Mouse (Mus musculus) lung, postnatal 25 days (tissue): ENCODE measurements around the gene Haus8.
"Not testable (repeated sequence)": the region's sequence is repeated elsewhere in the genome, so short reads cannot be mapped to it uniquely, and the experiment has no call there.

ENCODE experiments used
- DNase-seq: peaks from one replicate; pipeline ENCODE4 v3.0.0; 2022; ENCODE audit warnings: low spot score

Haus8 gene

DNA sequence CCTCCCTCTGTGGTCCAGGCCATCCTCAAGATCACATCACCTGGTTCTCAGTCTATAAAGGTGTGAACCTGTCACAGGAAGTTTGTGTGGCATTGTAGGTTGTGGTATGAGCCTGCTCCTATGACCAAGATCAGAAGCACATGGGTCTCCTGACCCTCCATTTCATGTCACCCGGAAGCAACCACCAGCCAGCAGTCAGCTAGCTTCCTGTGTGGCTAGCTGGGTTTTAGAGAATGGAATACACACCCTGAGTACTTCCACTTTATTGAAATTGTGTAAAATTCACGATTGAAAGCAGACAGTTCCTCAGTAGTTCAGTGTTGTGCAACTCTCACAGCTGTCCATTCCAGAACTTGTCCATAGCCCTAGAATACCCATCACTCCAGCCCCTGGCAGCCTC, 13.5 kb upstream of the Haus8 start:
- DNase-seq, result not testable (repeated sequence)

DNA sequence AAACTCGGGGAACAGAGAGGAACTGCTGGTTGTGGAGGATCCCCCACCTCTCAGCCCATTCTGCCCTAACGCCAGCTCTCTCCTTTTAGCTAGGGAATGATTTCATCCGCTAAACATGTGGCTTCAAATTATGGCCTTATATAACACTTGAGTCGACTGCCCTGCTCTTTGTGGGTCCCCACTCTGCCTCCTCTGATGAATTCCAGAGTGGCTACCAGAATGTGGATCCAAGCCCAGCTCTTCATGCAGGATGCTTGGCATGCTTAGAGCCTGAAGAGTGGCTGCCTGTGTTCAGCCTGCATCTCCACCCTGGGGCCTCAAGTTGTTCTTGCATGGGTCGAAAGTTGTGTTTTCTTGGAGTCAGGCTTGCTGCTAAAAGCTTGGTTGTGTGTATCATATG, 9.9 kb upstream of the Haus8 start:
- DNase-seq, result peak; percentile 70

DNA sequence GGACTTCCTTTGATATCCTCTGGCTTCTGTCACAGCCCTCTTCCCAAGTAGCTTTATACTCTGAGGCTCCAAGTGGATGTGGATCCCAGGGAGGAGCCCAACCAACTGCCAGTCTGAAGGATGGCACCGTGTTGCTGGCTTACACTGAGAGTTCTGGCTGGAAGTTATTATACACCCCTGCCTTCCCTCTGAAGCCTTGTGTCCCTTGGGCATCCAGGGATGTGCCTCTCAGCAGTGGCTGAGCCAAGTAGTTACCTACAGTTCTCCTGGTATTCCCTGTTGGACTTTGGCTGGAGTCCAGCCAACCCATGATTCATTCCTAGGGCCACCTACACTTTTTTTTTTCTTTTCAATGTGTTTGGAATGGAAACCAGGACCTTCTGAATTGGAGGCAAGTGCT, 9.0 kb upstream of the Haus8 start:
- not testable (repeated sequence) for DNase-seq

DNA sequence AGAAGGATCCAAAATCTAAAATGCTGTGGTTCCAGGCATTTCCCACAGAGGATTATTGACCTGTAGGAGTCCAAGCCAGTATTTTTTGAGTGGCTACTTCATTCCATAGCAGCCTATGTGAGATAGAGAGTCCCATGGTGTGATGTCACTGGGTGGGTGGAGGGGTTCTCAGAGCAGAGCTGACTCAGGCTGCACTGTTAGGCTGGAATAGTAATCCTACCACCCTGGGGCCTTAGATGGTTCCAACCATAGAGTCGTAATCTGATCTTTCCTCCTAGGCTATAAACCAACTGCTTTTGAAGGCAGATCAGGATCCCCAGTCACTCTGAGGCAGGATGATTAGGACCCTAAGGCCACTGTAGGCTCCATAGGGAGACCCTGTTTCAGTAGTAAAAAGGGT, 6.7 kb upstream of the Haus8 start:
- DNase-seq, result not testable (repeated sequence)

DNA sequence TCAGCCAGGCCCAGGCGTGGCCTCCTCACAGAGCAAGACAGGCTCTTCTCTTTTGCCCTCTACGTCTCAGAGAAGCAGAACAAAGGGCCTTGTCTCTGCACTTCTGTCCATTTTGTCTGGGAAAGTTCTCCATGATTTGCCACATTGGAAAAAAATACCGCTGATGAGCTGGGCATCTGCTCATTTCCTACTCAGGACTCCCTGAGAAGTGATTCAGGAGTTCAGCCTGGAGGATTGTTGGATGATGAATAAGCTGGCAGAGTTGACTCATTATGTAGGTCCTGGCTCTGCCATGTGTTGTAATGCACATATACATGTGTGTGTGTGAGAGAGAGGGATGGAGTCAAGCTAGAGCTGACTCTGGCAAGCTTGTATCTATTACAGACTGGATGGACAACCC, 3.4 kb upstream of the Haus8 start:
- DNase-seq, result no peak

DNA sequence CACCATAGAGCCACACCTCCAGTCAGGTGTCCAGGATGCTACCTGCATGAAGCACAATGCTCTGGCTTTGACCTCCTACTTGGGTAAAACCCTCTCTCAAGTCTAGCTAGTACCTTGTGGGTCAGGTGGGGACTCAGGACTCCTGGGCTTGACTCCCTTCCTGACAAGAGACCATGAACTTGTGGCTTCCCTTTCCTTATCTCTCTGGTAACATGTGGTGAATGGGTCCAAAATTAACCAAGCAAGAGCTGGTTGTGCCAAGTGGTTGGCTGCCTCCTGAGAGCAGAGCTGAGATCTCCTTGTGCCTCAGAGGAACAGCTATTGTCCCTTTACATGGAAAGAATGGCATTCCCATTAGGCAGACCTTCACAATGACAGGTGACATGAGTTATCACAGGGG, 1.7 kb upstream of the Haus8 start:
- DNase-seq, result no peak

DNA sequence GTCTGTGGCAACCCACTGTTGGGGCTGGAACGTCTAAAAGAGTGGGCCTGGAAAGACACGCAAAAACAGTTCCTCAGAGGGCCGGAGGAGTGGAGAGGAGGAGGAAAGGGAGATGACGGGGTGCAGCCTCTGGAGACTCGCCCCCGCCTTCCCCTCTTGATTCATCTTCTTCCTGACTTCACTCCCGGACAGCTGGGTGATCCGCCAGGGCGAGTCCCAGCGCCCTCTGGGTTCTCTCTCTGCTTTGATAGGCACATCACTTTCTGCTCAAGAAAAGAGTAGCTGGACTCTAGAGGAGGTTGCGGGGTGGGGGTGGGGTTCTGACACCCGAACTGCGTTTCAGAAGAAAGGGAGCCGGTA, 397 bp upstream of the Haus8 start:
- DNase-seq, result peak; percentile 60

DNA sequence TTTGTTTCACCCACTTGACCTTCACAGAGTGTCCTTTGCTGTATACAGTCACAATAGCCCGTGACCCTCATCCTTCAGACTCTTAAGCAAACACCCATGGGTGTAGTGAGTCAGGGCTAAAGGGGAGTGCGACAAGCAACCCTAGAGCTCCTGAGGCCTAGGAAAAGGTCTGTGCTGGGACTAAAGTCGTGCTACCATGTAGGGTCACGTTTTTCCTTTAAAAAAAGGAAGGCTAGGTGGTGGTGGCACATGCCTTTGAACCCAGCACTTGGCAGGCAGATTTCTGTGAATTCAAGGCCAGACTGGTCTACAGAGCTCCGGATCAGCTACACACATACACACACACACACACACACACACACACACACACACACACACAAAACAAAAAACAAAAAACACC, 1.1 kb downstream of the Haus8 start:
- DNase-seq, result no peak

DNA sequence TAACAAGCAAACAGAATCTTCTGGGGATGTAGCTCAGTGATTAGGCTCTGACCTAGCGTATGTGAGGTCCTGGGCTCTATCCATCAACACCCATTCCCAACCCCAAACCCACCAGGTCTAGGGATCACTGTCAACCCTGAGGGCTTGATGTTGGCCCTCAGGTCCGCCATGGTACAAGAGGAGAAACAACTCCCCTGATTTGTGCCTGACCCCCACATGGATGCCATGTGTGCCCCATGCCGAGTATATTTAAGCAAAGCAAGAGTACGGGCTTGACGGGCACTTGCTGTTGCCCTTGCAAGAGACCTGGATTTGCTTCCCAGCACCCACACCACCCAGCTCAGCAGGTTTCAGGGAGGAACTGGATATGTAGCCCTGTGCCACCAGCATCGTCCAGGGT, 4.4 kb downstream of the Haus8 start:
- not testable (repeated sequence) for DNase-seq

DNA sequence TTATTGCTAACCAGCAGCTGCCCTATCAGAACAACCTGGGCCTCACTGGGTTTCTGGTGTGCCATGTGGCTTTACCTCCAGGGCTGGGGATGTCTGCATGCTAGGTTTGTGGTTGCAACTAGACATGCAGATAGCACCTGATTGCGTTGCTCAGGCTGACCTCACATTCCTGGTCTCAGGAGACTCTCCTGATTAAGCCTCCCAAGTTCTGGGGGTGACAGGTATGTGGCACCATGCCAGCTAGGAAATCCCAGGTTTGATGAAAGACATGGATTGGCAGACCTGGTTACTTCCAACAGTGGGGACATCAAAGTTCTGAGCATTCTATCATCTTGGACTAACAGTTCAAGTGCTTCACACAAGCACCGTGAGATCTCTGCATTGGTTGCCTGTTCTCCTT, 5.0 kb downstream of the Haus8 start:
- DNase-seq, result no peak

DNA sequence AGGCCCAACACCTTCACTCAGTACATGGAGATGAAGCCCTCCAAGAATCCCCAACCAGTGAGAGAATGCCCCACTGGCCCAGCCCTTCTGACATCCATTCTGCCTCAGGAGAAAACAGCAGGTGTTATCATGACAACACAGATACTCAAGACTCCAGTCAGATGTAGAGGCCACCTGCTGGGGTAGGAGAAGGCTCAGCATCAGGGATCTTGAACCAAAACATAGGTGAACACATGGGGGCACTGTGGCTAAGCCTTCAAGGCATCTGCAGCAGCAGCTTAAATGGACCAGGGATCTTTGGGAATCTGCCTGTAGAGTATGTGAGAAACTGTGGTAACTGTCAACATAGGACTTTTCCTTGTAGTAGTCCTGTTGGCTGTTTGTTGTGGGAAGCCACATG, 11.5 kb downstream of the Haus8 start:
- no peak for DNase-seq

DNA sequence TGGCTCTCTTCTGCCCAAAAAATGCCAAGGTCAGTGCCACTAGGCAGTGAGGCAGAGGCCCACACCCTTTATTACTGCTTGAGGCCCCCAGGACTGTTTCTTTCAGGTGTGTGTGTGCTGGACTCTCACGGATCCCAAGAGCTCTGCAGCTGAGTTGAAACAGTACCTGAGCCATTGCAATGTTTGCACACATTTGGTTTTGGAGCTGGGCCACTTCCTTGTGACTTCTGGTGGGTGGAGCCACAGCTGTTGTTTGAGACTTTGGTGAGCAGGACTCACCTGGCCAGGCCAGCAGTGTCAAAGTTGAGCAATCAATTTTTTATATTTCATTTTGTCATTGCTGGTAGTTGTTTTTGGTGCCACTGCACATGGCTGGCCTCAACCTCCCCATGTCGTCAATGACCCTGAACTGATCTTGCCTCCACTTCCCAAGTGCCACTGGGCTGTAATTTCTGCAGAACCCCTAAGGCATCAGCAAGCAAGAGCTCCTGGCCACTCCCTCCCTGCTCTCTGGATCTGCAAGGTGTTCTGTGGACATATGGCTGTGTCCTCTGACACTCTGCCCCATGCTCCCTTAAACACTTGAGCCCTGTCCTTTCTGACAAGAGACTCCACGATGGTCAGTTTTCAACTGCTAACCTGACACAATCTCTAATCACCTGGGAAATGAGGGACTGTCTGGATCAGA, 16.0 kb downstream of the Haus8 start:
- peak; percentile 83 for DNase-seq

DNA sequence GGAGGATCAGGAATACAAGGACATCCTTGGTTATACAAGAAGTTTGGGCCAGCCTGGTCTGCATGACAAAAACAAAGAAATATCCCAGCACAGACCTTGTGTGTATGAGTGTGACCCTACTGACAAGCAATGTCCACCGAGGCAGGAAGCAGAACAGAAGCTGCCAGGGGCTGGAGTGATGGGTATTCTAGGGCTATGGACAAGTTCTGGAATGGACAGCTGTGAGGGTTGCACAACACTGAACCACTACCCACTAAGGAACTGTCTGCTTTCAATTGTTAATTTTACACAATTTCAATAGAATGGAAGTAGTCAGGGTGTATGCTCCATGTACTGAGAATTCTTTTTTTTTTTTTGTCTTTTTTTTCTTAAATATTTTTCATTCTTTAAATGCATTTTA, 24.5 kb downstream of the Haus8 start:
- DNase-seq, result no peak

DNA sequence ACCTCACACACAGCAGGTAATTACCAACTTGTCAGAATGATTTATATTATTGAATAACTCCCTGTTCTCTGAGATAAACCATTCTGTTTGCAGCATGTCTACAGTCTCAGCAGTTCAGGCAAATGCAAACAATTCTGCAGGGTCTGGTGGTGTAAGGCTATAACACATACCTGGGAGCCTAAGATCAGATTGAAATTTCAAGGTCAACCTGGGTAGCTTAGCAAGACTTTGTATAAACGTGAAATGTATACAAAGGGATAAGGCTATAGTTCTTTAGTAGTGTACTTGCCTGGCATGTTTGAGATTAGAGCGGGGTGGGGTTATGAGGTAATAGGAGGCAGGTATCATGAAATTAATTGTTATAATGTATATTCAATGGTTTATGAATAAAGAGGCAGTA, 30.0 kb downstream of the Haus8 start:
- no peak for DNase-seq

DNA sequence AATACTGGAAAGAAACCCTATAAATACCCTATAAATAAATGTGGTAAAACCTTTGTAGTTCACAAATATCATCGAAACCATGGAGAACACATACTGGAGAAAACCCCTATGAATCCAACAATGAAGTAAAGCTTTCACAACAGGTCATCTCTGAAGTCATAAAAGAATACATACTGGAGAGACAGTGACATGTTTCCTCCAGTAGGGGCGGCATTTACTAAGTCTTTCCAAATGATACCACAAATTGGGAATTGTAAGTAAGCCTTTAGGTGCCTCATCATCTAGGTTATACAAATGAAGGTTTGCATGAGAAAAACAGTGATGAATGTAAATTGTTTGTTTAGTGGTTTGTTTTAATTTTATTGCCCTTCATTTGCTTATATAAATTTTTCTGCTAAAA, 48.2 kb downstream of the Haus8 start:
- peak; percentile 34 for DNase-seq

DNA sequence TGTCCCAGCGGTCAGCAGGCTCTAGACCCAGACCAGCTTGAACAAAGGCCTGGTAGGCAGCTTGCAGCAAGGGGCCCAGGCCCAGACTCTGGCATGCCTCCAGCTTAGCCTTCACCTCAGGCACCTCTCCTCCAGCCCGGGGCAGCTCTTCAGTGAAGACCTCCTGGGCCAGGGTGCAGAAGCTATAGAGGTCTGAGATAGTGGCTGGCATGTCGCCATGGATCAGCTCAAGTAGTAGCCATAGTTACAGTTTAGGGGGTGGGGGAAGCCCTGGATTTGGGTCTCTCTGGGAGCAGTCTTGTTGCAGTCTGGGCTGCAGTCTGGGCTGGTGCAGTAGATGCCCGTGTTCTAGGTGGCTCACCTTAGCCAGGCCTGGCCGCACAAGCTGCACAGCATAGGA, 58.5 kb downstream of the Haus8 start:
- not testable (repeated sequence) for DNase-seq

DNA sequence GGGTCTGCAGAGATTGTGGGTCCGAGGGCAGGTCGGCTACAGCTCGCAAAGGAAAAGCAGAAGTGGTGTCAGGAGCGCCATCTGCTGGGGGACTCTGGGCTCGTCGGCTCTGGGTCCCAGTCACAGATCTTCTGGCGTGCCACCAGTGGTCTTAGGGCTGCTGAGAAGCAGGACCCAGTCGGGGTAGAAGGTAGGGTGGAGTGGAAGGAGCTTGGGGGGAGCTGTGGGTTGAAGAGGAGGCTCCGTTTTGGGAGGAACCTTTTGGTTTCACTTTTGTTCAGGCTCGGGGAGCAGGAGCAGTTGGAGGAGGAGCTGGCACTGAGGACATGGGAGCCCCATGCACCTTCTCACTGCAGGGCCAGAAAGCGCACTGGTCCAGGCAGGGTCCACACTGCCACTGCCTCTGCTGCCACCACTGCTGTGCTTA, 67.2 kb downstream of the Haus8 start:
- peak; percentile 7 for DNase-seq
